Mouse (Mus musculus) cerebellum, postnatal 25 days (tissue): ENCODE data around the gene Senp6.
"Not testable (repeated sequence)": the region's sequence is repeated elsewhere in the genome, so short reads cannot be mapped to it uniquely, and the experiment has no call there.

Source experiments
- DNase-seq, 2 experiments: peaks; one replicate each; pipeline ENCODE4 v3.0.0; 2021; ENCODE audit warnings: mixed read lengths in 2 of 2

The Senp6 gene

GRCm38 (mm10) chr9:80066367-80067220 lies at the start of gene Senp6:
Gene Senp6 (plus strand): TSS chr9:80066903.
- DNase-seq = peak; percentile 85 to 87

- DNase-seq = no peak
These were observed 46.3 kb upstream of the Senp6 start for GRCm38 (mm10) chr9:80020429-80020828.

DNA sequence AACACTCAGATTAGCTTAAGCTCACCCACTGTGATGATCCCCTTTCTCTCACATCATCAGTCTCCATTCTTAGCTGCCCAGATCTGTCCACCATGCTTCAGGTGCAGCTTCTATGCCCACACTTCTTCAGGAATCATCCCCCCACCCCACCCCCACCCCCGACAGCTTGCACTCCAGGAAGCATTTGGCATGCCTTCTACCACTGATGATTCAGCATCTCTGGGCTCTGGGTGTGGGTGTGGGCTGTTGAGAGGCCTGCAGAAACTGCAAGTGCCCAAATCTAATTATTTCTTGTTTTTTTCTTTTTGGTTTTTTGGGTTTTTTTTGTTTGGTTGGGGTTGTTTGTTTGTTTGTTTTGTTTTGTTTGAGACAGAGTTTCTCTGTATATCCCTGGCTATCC lies 45.1 kb upstream of the Senp6 start:
- DNase-seq = no peak

- no peak for DNase-seq
These were observed 43.9 kb upstream of the Senp6 start for GRCm38 (mm10) chr9:80022821-80023220.

GRCm38 (mm10) chr9:80025347-80025746 lies 41.4 kb upstream of the Senp6 start:
- DNase-seq = not testable (repeated sequence)

DNA sequence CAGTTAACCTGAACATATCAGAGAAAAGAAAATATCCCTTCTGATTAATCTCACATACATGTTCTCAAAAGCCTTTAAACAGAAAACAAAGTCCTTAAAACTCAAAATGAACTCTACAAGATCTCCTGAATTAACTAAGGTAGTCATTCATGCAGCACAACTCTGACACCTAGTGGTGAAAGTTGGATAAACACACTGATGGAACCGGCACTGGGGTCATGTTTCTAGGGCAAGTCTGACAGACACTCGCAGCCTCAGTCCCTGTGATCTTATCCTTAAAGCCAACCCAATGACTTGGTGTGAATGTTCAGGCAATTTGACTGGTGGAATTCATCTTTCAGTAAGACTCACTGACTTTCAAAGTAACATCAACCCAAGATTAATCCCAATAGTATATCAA lies 40.7 kb upstream of the Senp6 start:
- peak; percentile 13 to 64 for DNase-seq

GRCm38 (mm10) chr9:80026581-80027021 lies 40.1 kb upstream of the Senp6 start:
- DNase-seq = no peak

DNA sequence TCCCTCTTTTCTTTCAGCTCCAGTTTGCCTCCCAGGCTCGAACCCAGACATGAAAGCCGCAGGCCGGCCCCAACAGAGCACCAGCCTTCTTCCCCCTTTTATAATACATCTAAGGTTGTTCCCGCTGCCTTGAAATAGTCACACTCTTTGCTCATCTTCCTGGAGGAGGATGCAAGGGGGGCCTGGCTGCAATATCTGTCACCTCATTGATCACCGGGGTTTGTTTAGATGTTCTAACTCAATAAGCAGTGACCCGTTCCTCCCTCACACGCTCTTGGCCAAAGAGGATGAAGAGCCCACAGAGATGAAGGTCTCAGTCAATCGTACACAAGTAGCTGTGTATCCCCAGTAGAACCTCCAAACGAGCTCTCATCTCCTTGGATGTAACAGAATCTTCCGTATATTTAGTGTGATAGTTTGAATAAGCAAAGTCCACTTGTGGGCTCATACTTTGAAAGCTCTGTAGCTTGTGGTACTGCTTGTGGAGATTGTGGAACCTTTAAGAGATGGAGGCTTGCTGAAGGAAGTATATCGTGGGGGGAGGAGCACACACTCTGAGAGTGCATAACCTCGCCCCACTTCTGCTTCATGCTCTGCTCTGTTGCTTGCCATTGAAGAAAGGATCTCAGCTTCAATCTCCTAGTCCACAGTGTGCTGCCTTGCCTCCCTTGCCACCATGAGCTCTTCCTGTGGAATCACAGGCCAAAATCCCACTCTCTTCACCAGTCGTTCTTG lies 29.3 kb upstream of the Senp6 start:
- no peak for DNase-seq

DNA sequence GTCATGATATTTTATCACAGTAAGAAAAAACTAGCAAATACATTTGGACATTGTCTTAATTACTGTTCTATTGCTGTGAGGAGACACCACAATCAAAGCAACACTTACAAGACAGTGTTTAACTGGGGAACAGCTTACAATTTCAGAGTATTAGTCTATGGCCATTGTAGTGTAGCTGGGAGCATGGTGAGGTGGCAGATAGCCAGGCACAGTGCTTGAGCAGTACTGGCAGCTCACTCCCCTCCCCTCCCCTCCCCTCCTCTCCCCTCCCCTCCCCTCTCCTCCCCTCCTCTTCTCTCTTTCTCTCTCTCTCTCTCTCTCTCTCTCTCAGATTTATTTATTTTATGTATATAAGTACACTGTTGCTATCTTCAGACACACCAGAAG lies 28.7 kb upstream of the Senp6 start:
- no peak for DNase-seq

GRCm38 (mm10) chr9:80039296-80039815 lies 27.3 kb upstream of the Senp6 start:
- DNase-seq = no peak

- not testable (repeated sequence) for DNase-seq
These were observed 22.4 kb upstream of the Senp6 start for GRCm38 (mm10) chr9:80044301-80044700.

DNA sequence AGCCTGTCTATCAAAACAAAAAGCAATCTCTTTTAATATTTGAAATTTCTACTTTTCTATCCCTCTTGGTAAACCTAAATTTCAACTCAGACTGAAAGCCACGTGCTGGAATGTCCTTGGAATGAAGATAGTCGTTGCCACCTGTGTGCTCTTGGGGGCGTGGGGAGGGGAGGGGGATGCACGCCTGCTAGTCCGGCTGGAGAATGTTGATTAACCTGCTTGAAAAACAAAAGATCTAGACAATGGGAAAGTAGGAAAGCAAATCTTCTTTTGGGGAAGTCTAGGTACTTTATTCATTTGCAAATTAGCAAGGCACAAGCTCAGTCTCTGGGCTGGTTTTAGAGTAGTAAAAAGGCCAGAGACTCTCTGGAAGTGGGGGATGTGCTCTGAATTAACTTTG lies 17.4 kb upstream of the Senp6 start:
- DNase-seq = not testable (repeated sequence)

- DNase-seq = no peak
These were observed 13.8 kb upstream of the Senp6 start for GRCm38 (mm10) chr9:80052951-80053350.

GRCm38 (mm10) chr9:80057690-80058089 lies 9.0 kb upstream of the Senp6 start:
- DNase-seq = no peak

- DNase-seq = not testable (repeated sequence)
These were observed 1.2 kb upstream of the Senp6 start for GRCm38 (mm10) chr9:80065495-80065894.

- DNase-seq = peak; percentile 77 to 87
These were observed 721 bp downstream of the Senp6 start for GRCm38 (mm10) chr9:80067221-80068027.

DNA sequence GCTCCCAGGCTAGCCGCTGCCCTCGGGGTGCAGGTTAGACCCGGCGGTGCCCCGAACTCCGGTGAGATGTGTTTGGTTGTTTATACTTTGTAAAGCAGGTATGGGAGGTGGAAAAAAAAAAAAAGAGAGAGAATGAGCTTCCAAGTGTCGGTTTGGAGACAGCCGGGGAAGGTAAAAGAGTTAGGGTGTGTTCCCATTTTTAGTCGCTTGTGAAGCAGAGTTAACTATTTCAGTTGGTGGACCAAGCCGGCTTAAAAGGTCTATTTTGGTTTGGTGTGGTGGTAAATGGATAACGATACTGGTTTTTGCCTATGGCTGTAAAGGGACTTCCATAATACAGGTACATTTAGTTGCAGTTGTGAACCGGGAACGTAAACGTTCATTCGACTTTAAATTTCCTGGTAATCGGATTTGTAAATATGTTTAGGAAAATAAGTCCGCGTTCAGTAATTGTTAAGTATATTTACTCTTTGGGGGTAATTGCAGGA lies 1.4 kb downstream of the Senp6 start:
- DNase-seq = no peak

DNA sequence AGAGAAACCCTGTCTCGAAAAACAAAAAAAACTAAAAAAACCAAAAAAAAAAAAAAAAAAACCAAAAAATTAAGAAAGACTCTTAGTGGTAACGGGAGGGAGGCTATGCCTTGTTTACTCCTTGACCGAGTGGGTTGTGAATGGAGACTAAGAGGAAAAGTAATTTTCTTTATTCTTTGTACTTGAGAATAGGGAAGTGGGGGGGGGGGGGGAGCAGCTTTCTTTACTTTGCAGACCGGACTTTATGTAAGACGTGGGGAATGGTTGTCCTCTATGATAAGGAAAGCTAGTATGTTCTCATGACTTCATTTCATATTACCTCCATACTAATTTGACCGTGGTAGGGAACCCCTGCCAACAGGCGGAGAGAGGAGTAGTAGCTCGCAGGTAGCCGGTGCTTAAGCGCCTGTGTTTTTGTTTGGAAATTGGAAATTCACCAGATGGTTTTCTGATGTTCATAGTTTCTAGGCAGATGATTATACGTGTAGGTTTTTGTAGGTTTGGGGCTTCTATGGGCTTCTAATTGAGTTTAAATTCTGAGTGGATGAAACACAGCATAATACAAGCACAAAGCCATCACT lies 2.1 kb downstream of the Senp6 start:
- peak in 1 of 2 experiments; percentile 22 for DNase-seq

DNA sequence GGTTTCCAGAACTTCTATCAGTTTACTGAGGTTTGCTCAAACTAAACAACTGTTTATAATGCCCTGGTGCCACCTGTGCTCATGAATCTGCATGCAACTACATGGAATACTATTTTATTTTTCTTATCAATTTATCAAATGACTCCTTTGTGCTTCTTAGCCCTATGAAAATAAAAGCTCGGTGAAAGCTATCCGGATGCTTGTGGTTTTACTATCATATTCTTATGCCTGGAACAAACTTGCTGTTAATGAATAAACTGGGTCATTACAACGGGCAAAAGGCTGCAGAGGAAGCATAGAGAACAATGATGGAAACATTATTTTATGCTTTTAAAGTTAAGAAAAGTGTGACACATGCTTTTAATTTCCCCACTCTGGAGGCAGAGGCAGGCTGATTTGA lies 3.3 kb downstream of the Senp6 start:
- no peak for DNase-seq

DNA sequence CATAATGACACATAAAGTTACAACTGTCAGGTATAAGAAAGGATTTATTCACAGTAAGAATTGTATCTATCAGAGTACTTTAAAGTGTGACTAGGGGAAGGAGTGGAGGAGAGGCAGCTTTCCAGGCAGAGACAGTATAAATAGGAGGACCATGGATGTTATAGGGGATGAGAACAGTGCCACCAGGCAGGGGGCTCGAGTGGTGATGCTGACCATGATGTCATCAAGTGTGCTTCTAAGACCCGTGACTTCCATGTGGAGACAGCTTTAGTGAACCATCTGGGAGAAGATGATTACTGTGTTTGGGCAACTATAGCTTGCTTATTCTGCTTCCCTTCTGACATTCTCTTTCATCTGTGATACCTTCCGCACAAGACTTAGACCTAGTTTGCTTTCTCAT lies 4.9 kb downstream of the Senp6 start:
- no peak for DNase-seq

- DNase-seq = no peak
These were observed 7.4 kb downstream of the Senp6 start for GRCm38 (mm10) chr9:80074067-80074466.

- no peak for DNase-seq
These were observed 8.2 kb downstream of the Senp6 start for GRCm38 (mm10) chr9:80074949-80075348.
